Mouse (Mus musculus) cerebellum, adult 9-10 months (tissue): ENCODE results near the gene Cd82.

Experiments
- DNase-seq: peaks from one replicate; pipeline ENCODE4 v3.0.0; 2022

Cd82 gene

DNA sequence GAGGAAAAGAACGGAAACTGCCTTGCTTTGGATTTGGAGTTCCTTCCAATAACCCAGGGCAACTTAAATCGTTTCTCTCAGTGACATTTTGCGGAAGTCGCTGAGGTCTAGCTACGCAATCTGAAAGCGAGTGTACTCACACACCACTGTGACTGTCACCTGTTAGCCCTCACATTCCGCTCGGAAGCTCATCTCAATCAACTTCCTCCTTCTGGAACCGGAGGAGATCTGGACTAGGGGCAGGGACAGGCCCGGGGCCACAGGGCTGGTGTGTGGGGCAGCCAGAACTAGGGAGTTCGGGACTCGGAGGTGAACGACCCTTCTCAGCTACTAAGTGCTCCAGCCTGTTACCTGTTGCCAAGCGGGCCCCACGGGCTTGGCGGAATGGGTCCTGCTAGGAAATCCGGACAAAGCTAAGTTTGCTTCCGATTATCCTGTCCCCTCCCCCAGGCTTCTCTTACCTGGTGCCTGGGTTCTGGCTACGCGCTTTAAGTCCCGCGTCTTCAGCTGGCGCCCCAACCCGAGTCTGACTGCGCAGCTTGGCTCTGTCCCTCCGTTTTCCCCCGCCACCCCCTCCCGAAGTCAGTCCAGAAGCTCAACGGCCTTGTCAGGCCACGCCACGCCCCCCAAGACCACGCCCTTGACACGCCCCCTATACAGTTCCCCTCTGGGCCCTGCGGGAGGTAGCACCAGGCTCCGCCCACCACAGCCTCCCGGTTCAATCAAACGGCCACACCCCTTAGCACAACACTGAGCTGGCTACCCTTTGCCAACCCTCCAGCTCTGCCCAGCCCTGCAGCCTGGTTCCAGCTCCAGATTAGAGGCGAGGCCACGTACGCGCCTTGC lies 848 bp downstream of the Cd82 start:
- peak; percentile 53 for DNase-seq

DNA sequence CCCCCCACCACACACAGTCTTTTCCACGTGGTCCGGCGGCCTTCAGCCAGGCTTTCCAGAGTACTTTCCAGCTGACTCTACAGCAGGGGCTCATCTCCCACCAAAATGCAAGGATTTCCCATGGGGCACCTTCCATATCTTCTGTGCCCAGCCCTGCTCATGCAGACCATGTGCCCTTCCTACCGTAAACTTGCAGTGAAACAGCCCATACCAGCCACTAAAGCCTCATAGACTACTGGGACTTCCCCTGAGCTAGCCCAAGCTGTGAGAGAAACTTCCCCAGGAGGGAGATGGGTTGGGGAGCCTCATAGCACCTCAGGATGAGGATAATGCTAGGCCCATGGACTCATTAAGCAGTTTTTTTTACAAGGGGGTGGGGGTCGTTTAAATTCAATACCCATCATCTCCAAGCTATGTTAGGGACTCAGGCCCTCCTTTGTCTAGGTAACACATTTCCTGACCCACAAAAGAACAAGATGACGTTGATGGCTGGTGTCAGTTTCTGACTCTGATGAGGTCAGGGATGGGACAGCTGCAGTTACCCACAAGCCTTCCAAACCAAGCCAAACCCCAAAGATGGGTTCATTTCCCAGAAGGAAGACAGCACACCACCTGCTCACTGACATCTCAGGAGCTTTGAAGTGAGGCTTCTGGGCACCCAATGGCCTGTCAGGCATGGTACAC lies 2.0 kb downstream of the Cd82 start:
- no peak for DNase-seq

DNA sequence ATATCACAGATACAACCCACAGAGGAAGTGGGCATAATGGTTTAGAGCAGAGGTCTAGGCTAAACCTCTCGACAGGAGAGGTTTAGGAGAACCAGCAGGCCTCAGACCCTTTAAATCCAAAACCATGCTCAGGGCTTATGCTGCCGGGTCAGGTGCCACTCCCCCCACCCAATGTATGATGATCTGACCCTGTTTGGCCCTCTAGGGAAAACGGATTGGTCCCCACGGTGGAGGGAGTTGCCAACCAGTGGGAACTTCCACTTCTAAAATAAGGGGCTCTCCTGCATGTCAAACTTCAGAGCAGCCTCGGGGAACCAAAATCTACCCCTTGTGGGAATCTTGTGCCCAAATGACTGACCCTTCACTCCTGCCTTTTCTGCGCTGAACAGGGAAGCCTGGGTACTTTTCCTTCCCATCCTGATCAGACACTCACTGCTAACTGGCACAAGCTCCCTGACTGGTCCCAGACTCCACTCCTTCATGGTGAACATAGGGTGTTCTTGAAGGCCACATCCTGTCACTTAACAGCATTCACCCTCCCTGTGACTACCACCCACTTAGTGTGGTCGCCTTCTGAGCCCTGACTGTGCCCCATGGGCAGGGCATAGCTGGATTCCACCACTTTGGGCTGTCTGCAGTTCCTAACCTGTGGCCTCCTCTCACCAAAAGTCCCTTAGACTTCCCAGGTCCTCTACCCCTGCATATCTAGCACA lies 3.6 kb downstream of the Cd82 start:
- no peak for DNase-seq

- DNase-seq = no peak
Measured at GRCm38 (mm10) chr2:93458332-93459207, 4.4 kb downstream of the Cd82 start.

DNA sequence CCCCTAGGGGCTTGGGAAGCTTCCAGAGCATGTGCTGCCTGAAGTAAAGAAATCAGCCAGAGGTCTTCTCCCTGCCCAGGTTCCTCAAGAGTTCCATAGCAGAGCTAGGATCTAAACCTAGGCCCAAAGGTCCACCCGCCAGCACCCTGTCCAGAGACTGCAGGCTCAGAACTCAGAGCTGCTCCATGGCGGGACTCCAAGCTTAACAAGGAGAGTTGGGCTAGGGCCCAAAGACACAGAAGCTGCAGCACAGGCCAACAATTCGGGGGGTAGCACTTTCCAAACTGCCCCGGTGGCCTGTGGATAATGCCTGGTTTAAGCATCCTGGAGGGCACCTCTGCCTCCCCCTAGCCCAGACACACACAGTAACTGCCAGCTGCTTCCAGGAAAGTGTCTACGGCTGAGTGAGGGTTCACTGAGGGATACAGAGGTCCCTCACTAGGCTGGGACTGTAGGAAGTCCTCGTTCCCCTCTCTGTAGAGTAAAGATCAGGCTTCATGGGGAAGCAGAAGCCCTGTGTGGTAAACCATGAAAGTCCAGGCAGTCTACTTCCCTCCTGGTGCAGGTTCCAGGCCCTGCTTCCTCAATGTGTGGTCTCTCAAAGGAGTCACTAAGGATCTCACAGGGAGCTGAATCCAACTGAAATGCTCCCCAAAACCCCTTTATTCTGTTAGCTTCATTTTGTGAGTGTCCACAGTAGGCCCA lies 5.4 kb downstream of the Cd82 start:
- DNase-seq = no peak

- no peak for DNase-seq
Measured at GRCm38 (mm10) chr2:93456140-93456539, 6.8 kb downstream of the Cd82 start.

GRCm38 (mm10) chr2:93454817-93455591 lies 7.9 kb downstream of the Cd82 start:
- DNase-seq = no peak

GRCm38 (mm10) chr2:93454334-93454733 lies 8.6 kb downstream of the Cd82 start:
- no peak for DNase-seq

DNA sequence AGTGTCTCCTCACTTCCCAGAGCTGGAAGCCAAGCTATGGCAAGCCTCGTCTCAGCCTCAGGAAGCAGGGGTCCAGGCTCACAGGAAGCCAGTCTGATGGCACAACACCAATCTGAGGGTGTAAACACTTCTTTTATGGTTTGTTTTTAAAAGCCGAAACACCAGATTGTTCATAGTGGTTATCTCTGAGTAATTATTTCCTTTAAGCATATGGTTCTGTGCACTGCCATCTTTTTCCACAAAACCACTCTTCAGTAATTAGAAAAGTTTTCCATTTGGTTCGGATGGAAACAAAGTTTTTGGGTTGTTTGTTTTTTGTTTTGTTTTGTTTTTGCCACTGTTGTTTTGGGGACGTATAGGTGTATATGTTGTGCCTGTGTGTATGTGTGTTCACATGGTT lies 9.9 kb downstream of the Cd82 start:
- DNase-seq = no peak

DNA sequence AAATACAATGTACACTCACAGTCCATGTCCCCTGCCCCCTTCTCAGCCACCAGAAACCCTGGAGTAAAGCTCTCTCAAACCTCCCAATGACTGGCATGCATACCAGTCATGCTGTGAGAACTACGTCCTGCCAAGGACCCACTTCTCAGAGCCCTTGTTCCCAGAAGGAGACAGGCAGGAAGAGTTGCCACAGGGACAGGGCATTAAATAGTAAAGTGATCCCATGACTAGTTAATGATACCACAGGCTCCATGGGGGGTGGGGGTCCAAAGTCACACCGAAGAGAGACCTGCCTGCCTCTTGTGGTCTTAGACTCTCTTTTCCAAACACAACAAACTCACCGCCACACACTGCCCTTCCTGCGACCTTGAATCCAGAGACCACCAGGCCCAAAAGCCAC lies 10.4 kb downstream of the Cd82 start:
- no peak for DNase-seq

GRCm38 (mm10) chr2:93452057-93452456 lies 10.9 kb downstream of the Cd82 start:
- no peak for DNase-seq

DNA sequence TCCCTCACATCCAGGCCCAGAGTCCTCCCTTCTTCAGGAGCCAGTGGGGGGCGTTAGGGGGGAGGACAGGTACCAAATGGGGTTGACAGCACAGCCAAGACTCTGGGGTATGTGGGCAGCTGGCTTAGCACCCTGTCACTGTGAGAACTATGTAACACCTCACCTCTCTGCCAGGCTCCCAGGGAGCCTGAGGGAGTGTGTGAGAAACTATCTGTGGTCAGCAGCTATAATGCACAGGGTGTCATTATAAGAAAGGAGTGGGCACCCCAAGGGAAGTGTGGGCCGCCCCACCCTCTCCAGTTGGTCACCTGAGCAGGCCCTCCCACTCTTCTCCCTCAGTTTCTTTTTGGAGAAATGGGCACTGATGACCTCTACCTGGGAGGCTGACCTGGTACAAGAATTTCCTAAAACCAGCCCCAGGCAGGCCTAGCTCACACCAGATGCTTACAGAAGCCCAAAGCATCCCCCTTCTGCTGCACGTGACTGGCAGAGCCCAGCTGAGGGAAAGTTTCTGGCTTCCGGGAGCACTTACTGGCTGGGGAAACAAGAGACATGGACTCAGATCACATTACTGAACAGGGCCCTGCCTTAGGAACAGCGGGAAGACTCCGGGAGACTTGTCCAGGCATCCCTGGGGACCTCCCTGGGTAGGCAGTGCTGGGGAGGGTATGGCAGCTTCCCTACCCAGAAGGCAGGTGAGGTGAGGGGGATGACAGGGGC lies 11.6 kb downstream of the Cd82 start:
- no peak for DNase-seq

GRCm38 (mm10) chr2:93450695-93451094 lies 12.2 kb downstream of the Cd82 start:
- DNase-seq = no peak

- no peak for DNase-seq
Measured at GRCm38 (mm10) chr2:93449657-93450056, 13.3 kb downstream of the Cd82 start.

GRCm38 (mm10) chr2:93448774-93449173 lies 14.2 kb downstream of the Cd82 start:
- no peak for DNase-seq

DNA sequence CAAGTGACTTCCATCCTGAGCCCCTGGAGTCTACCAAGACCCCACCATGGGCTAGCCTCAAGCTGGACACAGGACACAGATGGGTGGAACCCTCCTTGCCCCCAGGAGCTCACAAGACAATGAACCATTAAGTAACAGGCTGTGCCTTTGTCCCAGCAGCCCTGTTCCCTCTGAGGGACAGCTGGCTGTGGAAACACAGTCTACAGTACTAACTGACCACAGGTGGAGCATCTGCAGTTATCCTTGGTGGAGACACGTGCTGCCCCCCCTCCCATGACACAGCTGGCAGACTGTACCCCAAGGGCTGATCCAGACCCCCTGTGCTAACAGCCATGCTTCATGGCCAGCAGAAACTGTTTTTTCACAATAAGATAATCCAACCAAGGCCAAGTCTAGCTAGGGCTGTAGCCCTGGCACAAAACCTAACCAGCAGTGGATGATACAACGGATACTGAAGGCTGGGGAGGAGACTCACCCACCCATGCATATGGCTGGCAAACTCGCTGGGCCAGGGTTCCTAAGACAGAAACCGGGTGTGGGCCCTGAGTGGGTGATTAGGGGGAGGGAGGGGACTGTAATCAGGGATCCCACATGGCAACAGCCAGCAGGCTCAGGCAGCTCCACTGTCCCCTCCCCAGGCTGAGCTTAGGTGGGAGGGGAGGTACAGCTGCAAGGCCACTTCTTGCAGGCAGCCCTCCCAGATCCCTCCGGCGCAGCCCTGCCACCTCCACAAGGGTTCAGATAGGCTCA lies 15.3 kb downstream of the Cd82 start:
- DNase-seq = no peak

DNA sequence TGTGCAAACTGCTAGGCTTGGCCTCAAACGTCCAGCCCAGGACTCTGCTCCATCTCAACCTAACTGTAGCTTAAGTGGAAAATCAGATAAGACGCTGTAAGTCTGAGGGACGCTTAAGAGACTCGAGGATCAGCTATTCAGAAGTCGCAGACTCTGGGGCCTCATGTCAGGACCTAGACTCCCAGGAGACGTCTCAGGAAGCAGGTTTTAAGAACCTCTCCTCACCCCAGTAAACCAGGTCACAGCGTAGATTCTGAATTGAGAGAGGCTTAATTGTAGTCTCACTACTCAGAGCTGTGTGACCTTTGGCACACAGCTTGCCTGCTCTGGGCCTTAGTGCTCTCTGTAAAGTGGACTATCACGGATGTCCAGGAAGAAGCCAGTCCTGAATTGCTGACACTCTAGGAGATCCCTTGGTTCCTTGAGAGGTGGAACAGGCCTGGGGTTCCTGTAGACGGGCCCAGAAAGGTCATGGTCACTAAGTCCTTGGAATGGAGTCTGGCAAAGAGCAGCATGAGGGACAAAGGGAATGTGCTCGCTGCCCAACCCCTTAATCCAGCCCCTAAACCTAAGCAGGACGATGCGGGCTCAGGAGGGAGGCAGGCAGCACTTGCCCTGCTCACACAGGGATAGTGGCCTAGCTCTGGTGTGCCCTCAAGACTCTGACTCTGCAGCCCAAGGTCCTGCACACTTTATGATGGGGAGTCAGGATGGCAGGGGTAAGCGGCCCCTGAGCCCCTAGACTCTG lies 16.2 kb downstream of the Cd82 start:
- no peak for DNase-seq

- DNase-seq = no peak
Measured at GRCm38 (mm10) chr2:93445237-93445651, 17.7 kb downstream of the Cd82 start.

GRCm38 (mm10) chr2:93444280-93444679 lies 18.7 kb downstream of the Cd82 start:
- DNase-seq = no peak
